Comparison of ENCODE assay signal across 7 mouse cellular contexts in genomic region chr19:10555624-10556510, GRCm38 (mm10). TPM values are rescaled to one million over a fixed set of nuclear protein-coding genes. Genes with fewer than 3 reads are reported as not detected.
DNase-seq lines count a peak whose midpoint lies in the region; ATAC-seq lines count a peak whose summit lies in the region.

Tmem216 (minus strand) TSS chr19:10556238.

- no peaks in the 10 kb centered on the region for H3K9me3 ChIP-seq in limb, embryonic 10.5 days (replicated peaks)
- H3K9me3 ChIP-seq in midbrain, embryonic 13.5 days, result no peaks in the 10 kb centered on the region

- peak; percentile 100 for ATAC-seq in midbrain, embryonic 13.5 days

- peak within 1 kb of the TSS; percentile 64 for H3K9ac ChIP-seq in midbrain, embryonic 13.5 days (replicated peaks)

- no peaks in the 10 kb centered on the region for H3K27me3 ChIP-seq in limb, embryonic 10.5 days (ENCODE audit: low read depth, poor library complexity, severe bottlenecking)
- no peaks in the 10 kb centered on the region for H3K27me3 ChIP-seq in midbrain, embryonic 13.5 days

- peaks cover 29% of the 10 kb centered on the region for H3K36me3 ChIP-seq in limb, embryonic 10.5 days
- peaks cover 23% of the 10 kb centered on the region for H3K36me3 ChIP-seq in midbrain, embryonic 13.5 days

- peaks cover 17% of the 10 kb centered on the region for H3K4me1 ChIP-seq in limb, embryonic 10.5 days
- H3K4me1 ChIP-seq in midbrain, embryonic 13.5 days (replicated peaks), result peaks cover 25% of the 10 kb centered on the region

- WGBS in limb, embryonic 10.5 days, result 2% methylated on average over 43 of the region's 43 CpGs
- WGBS in midbrain, embryonic 13.5 days, result 1% methylated on average over 43 of the region's 43 CpGs

- DNase-seq in adrenal gland, adult 8-10 months, result peak; percentile 81
- peak; percentile 83 for DNase-seq in embryo, embryonic 9.5 days (ENCODE audit: extremely low spot score)
- peak; percentile 27 for DNase-seq in gonadal fat pad, adult 2 months (ENCODE audit: low read depth)
- peak; percentile 80 for DNase-seq in kidney, adult 11 months
- DNase-seq in limb, embryonic 10.5 days (ENCODE audit: low spot score), result peak; percentile 87
- DNase-seq in spleen, adult 12 weeks (ENCODE audit: low spot score), result peak; percentile 73

- H3K4me2 ChIP-seq in midbrain, embryonic 13.5 days (replicated peaks), result peak within 1 kb of the TSS; percentile 65

- H3K27ac ChIP-seq in limb, embryonic 10.5 days, result peak within 1 kb of the TSS; percentile 85
- H3K27ac ChIP-seq in midbrain, embryonic 13.5 days, result peak within 1 kb of the TSS; percentile 90

- peak within 1 kb of the TSS; percentile 72 for H3K4me3 ChIP-seq in limb, embryonic 10.5 days
- H3K4me3 ChIP-seq in midbrain, embryonic 13.5 days (replicated peaks), result peak within 1 kb of the TSS; percentile 68

RNA-seq across cellular contexts. Expression of gene Tmem216, which starts in this region (rescaled TPM):
- 10 to 100 TPM; 20.9 to 28.1 (median 23.5) TPM for total RNA-seq in adrenal gland, adult 8-10 months (2022)
- 36.5 and 51.1 TPM in 2 replicates for polyA plus RNA-seq in gonadal fat pad, adult 2 months (2012; rRNA removed)
- polyA plus RNA-seq in limb, embryonic 10.5 days (2016; fragmentation: Nextera tagmentation; extraction: Ambion mirVana), result 60.0 and 62.2 TPM in 2 replicates
- 56.1 and 58.6 TPM in 2 replicates for polyA plus RNA-seq in midbrain, embryonic 13.5 days (2015; fragmentation: Nextera tagmentation; extraction: Ambion mirVana)

Comparison
In these comparisons a context has a peak if more than half of its experiments do, and no peak if none do; other contexts are left out.
1. Peak in every context shown above with its lines: DNase-seq, ATAC-seq, H3K4me3 ChIP-seq and H3K27ac ChIP-seq.
2. DNase-seq: peak in every context shown above with its lines; median percentile 87 in limb, embryonic 10.5 days; 83 in embryo, embryonic 9.5 days; 81 in adrenal gland, adult 8-10 months; 80 in kidney, adult 11 months; 73 in spleen, adult 12 weeks; 27 in gonadal fat pad, adult 2 months.